Comparison of ENCODE assay signal across 13 mouse cellular contexts in the genomic region with DNA sequence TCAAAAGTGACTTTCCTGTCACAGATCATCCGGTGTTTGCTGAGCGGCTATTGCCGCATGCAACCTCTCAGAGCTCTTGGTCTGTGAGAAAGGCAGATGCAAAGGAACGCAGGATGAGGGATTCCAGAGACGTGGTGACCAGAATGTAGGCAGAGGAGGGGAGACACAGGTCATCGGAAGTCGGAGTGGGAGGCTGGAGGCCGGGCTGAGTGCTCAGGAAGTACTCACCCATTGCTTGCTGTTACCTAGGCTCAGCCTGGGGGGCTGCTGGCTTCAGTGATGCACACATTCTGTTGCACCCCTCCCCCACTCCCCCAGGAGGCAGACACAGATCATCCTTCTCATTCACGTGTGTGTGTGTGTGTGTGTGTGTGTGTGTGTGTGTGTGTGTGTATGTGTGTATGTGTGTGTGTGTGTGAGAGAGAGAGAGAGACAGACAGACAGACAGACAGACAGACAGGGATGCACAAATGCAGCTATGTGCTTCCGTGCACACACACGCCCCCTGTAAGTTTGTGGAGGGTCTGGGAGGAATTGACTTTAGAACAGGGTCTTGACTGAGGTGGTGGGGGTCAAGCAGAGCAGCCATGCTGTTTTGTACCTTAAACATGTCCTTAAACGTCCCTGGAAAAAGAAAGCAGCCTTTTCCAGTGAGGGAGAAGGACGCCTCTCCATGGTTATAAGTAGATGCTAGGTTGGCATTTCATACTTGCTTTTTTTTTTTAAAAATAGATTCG.
A peak's percentile ranks its signal among the peaks of the same experiment; 100 is the strongest.
DNase-seq lines count a peak whose midpoint lies in the region; ATAC-seq and TF ChIP-seq lines count a peak whose summit lies in the region.
"Had no signal": no experiment of that assay in that cellular context is flagged by ENCODE, and none has a peak within 500 bp of the region (broad histone marks: within the 10 kb centered on the region; RNA-seq: fewer than 3 reads in every experiment).

No protein-coding gene starts in this region.

- no peak overlapping the region for H3K4me3 ChIP-seq in hindbrain, embryonic 11.5 days (ENCODE audit: low read depth, low read length)
- H3K4me3 ChIP-seq in hindbrain, postnatal 0 days (ENCODE audit: low read length): no peak overlapping the region
- H3K4me3 ChIP-seq: erythroblast, embryonic 14.5 days had no signal

- DNase-seq in hindbrain, embryonic 11.5 days (ENCODE audit: low spot score): peak; percentile 16
- no peak for DNase-seq in hindbrain, postnatal 0 days (ENCODE audit: low spot score)
- peak; percentile 26 to 74 for DNase-seq in spleen, postnatal 4 days (ENCODE audit: low spot score in 2 of 2)
- DNase-seq in c-Kit-positive CD71-positive TER-119-positive erythroid progenitor cells, embryonic 14.5 days (ENCODE audit: low spot score): no peak
- DNase-seq in lung, postnatal 4 days: no peak
- DNase-seq: adrenal gland, postnatal 25 days; heart, postnatal 36 days; kidney, adult 9 months; liver; lung, postnatal 10 days had no signal

- H3K4me1 ChIP-seq in hindbrain, embryonic 11.5 days (replicated peaks; ENCODE audit: control insufficient read depth, insufficient read depth, low read length): no peaks in the 10 kb centered on the region
- peaks cover 12% of the 10 kb centered on the region; the same call in 1 of the 2 replicates for H3K4me1 ChIP-seq in hindbrain, postnatal 0 days (ENCODE audit: insufficient read depth, low read length)

- no peaks in the 10 kb centered on the region for H3K9me3 ChIP-seq in hindbrain, embryonic 11.5 days (ENCODE audit: control insufficient read depth, low read length)
- no peaks in the 10 kb centered on the region for H3K9me3 ChIP-seq in hindbrain, postnatal 0 days (ENCODE audit: low read length)

- H3K4me2 ChIP-seq in hindbrain, embryonic 11.5 days (replicated peaks; ENCODE audit: low read depth, low read length): no peak overlapping the region
- H3K4me2 ChIP-seq in hindbrain, postnatal 0 days (ENCODE audit: low read depth, low read length): no peak overlapping the region

- no peak for ATAC-seq in hindbrain, embryonic 11.5 days (ENCODE audit: low FRiP score)
- ATAC-seq in hindbrain, postnatal 0 days: no peak
- ATAC-seq in CD4-positive, CD25-positive, alpha-beta regulatory T cell, adult 4 months: peak; percentile 13
- peak; percentile 7 for ATAC-seq in activated CD4-positive, CD25-positive, alpha-beta regulatory T cell, adult 4 months

- no peak overlapping the region for H3K9ac ChIP-seq in hindbrain, embryonic 11.5 days (ENCODE audit: low read depth, low read length)
- no peak overlapping the region for H3K9ac ChIP-seq in hindbrain, postnatal 0 days (replicated peaks; ENCODE audit: low read length)

- no peak overlapping the region for H3K27ac ChIP-seq in hindbrain, embryonic 11.5 days (ENCODE audit: low read depth, low read length)
- no peak overlapping the region for H3K27ac ChIP-seq in hindbrain, postnatal 0 days

- 52% methylated on average over 13 of the region's 14 CpGs for WGBS in hindbrain, embryonic 11.5 days
- WGBS in hindbrain, postnatal 0 days: 52% methylated on average over 14 of the region's 14 CpGs

- H3K27me3 ChIP-seq in hindbrain, embryonic 11.5 days (ENCODE audit: control insufficient read depth, insufficient read depth, low read length): no peaks in the 10 kb centered on the region
- no peaks in the 10 kb centered on the region for H3K27me3 ChIP-seq in hindbrain, postnatal 0 days (ENCODE audit: insufficient read depth, low read length)

- H3K36me3 ChIP-seq in hindbrain, embryonic 11.5 days (ENCODE audit: control insufficient read depth, insufficient read depth, low read length): no peaks in the 10 kb centered on the region
- H3K36me3 ChIP-seq in hindbrain, postnatal 0 days (ENCODE audit: insufficient read depth, low read length): no peaks in the 10 kb centered on the region

- TF ChIP-seq CTCF in hindbrain, postnatal 0 days (IDR thresholded peaks at IDR 0.05; ENCODE audit: low read depth): no peak

Comparison
In these comparisons a context has a peak if more than half of its experiments do, and no peak if none do; other contexts are left out.
1. DNase-seq: peak in hindbrain, embryonic 11.5 days (single experiment) and spleen, postnatal 4 days (2 of 2); none in hindbrain, postnatal 0 days (single experiment), c-Kit-positive CD71-positive TER-119-positive erythroid progenitor cells, embryonic 14.5 days (single experiment) and lung, postnatal 4 days (0 of 2).
2. ATAC-seq: peak in CD4-positive, CD25-positive, alpha-beta regulatory T cell, adult 4 months (single experiment) and activated CD4-positive, CD25-positive, alpha-beta regulatory T cell, adult 4 months (single experiment); none in hindbrain, embryonic 11.5 days (single experiment) and hindbrain, postnatal 0 days (single experiment).